Mouse (Mus musculus): ENCODE measurements around the gene Reck.

Gene Reck

GRCm38 (mm10) chr4:43970393-43971330, 95.3 kb downstream of the Reck start:
- WGBS = 94% methylated on average over 20 of the region's 20 CpGs

- 78% methylated on average over 9 of the region's 9 CpGs for WGBS
Measured at GRCm38 (mm10) chr4:43971541-43972136, 96.3 kb downstream of the Reck start.

GRCm38 (mm10) chr4:43972137-43972591, 96.8 kb downstream of the Reck start:
- whole genome bisulfite sequencing = 9% methylated on average over 8 of the region's 8 CpGs

DNA sequence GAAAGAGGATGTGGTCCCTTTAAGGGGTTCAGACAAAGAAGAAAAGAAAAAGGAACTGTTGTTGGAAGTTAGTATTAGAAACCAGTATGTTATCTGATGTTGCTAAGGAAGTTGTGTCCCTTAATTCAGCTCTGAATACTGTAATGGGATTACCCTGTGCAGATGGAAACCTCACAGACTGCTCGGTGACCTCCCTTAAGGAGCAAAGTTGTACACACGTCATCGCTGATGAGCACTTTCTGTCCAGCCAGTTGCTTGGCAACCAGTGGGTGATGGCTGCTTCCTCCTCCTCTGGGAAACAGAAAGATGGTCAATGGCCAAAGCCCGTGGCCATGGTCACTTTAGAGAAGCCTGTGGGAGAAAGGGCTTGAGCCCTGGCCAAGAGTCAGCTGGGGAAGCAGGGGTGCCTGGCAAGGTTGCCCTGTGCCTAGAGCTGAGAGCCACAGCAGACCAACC, 98.2 kb downstream of the Reck start:
- WGBS = 53% methylated on average over 4 of the region's 4 CpGs

GRCm38 (mm10) chr4:43974914-43975616, 99.7 kb downstream of the Reck start:
- WGBS = 87% methylated on average over 10 of the region's 10 CpGs

GRCm38 (mm10) chr4:43976223-43976740, 101.0 kb downstream of the Reck start:
- WGBS = 81% methylated on average over 6 of the region's 6 CpGs

DNA sequence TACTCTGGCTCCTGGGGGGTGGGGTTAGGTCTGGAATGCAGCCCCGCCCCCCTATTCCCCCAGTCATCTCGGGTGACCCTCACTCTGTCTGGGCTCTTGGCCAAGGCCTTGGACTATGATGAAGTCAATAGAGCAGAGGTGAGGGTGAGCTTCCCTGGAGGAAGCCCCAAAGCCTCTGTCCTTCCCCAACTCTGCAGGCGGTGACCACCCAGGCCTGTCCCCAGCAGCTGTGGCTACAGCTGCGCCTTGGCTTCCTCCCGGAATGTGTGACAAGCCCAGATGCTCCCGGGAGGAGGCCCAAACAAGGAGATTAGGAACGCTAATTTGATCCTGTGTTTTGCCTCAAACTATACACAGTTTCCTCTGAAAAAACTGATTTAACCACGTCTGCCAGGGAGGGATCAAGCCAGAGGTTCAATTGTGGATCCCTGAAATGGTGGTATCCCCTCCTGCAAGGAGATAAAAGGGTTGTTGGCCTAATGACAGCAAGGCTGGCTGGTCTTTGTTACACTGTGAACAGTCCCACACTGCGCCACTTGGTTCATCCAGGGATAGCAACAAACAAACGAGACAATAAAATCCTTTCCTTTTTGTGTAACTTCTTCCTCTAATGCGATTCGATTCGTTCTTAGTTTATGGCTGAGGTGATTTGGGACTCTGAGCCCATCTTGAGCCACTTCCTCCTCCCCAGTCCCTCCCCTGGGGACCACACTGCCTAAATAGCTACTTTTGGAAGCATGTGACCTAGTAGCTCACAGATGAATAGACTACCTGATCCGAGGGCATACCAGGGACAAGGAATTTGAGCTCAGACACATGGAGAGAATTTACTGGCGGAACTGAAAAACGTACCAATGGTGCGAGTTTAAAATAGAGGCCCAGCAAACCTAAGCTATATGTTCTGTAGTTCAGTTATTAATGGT, 103.5 kb downstream of the Reck start:
- WGBS = 46% methylated on average over 17 of the region's 17 CpGs

DNA sequence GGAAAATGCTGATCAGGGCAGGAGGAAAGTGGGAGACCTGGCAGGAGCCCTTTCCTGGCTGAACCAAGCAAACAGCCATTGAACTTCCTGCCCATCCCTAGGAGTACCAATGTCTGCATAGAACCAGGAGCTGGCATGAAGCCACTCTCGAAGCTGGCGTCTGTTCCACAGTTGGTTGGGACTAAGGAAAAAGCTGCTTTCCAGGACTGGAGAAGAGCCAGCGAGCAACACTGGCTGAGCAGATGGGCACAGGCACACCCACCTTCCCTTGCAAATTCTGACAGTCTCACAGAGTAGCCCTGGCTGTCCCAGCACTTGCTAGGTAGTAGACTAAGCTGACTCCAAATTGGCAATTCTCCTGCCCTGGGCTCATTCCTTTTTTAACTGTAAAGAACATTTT, 104.4 kb downstream of the Reck start:
- WGBS = 10% methylated on average over 3 of the region's 3 CpGs

- WGBS = 63% methylated on average over 4 of the region's 4 CpGs
Measured at GRCm38 (mm10) chr4:43980236-43980635, 104.9 kb downstream of the Reck start.

DNA sequence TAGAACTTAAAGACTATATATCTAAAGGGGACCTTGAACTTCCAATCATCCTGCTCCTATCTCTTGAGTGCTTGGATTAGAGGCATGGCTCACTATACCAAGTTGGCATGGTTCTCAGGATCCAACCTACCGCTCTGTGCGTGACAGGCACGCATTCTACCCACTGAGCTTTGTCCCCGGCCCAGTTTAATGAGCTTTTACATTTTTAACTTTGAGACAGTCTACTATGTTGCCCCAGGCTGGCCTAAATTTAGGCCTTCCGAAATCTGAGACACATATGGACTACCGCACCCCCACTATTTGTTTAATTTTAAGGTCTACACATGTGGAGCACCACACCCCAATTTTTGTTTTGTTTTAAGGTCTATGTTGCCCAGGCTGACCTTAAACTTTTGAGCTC, 105.5 kb downstream of the Reck start:
- 88% methylated on average over 6 of the region's 6 CpGs for WGBS

DNA sequence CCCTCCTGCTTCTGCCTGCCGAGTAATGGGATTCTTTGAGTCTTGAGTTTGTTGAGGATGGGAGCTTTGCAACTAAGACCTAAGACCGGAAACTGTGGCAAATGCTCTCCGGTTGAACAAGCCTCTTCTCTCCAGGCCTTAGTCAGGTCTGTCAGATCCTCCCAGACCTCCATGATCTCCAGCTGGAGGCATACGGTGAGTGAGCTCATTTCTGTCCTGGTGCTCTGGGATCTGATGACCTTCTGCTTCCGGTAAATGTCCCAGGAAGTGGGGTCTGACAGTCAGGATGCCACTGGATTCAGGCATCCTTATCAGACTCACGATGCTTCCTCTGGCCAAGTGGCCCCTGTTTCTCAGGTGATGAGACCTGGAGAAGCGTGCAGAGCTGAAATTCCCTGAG, 105.9 kb downstream of the Reck start:
- 94% methylated on average over 7 of the region's 7 CpGs for WGBS

DNA sequence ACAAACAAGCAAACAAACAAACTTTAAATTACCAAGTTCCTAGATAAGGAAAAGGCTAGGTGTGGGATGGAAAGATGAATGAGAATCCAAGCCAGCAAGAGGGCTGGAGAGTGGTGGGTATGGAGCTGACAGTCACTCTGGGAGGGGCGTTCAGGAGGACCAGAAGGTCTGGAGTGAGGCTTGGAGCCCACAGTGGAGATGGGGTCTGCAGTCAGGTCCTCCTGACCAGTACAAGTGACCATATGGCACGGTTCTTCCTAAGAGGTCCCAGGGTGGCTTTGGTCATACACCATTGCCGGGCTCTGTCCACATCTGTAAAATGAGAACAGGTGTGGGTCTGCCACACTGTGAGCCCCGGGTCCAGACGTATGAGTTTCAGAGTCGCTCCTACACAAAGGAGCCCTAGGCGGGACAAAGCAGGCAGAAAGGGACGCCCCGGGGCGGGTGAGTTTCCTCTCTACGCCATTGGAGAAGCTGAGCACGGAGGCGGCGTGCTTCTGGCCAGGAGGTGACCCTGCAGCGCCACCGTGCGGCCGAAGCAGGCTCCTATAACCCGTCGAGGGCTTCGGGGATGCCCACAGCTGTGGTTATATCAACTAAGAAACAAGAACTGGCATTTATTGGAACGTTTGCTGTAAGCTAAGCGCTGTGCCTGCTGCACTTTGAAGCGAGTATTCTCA, 106.9 kb downstream of the Reck start:
- 3% methylated on average over 24 of the region's 24 CpGs for WGBS

GRCm38 (mm10) chr4:43983181-43983580, 107.9 kb downstream of the Reck start, which contains the start of gene Ccin:
Gene Ccin, plus strand, starts transcription at chr4:43983483.
- WGBS = 78% methylated on average over 11 of the region's 11 CpGs

DNA sequence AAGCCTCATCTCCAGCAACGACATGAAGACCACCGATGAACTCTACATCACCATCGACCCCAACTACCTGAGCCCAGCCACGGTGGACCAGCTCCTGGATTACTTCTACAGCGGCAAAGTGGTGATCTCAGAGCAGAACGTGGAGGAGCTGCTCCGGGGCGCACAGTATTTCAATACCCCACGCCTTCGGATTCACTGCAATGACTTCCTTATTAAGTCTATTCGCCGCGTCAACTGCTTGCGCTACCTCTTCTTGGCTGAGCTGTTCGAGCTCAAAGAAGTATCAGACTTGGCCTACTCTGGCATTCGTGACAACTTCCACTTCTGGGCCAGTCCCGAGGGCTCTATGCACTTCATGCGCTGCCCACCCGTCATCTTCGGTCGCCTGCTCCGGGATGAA, 108.4 kb downstream of the Reck start:
- whole genome bisulfite sequencing = 92% methylated on average over 22 of the region's 22 CpGs

GRCm38 (mm10) chr4:43984326-43984725, 109.0 kb downstream of the Reck start:
- WGBS = 95% methylated on average over 19 of the region's 19 CpGs

GRCm38 (mm10) chr4:43988976-43989375, 113.6 kb downstream of the Reck start:
- WGBS = 95% methylated on average over 3 of the region's 3 CpGs

DNA sequence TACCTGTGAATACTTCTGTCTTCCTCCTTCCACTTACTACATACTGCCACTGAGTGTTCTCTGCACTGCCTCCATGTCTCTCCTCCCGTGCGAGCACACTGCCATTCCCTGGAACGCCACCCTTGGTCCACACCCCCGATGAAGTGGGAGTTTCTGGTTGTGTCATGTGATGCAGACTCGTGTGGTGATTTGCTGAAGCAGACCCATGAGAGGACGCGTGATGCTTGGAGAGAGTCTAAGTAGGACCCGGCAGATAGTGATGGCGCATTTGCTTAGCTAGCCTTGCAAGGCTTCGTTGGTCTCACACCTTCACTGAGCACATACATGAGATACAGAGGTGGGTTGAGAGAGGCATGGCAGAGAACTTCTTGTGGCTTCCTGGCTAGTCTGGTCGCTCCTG, 117.7 kb downstream of the Reck start:
- 94% methylated on average over 11 of the region's 11 CpGs for WGBS

DNA sequence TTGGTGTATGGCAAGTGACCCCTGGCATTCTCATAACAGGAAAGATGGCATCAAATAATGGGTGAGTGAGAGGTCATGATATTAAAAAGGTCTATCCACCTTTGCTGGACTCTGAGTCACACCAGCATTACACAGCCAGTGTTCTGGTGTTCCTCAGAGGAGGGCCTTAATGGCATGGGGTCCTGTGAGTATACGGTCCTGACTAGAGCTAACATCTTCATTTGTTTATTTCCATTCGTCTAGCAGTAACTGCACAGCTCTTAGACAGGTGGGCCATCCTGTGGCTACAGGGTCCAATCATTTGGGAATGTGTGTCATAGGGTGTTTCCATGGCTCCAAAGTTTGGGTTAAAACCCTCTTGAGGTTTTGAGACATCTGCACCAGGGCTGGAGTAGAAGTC, 119.0 kb downstream of the Reck start:
- WGBS = 86% methylated on average over 2 of the region's 2 CpGs
